Mouse (Mus musculus) MEL (cell line): ENCODE results near the gene Tmem132b. TPM values are rescaled to one million over a fixed set of nuclear protein-coding genes. Genes with fewer than 3 reads are reported as not detected.

Experiments
- DNase-seq: peaks from one replicate; pipeline ENCODE4 v3.0.0; 2011; ENCODE audit warnings: low read depth, low spot score
- H3K27ac ChIP-seq: 2 replicates; pipeline ENCODE4 v1.5.1; 2012; ENCODE audit warnings: low read depth, mild to moderate bottlenecking, control low read depth, low read length, moderate library complexity; ENCODE audit not compliant: control insufficient read depth
- H3K27me3 ChIP-seq, 2 experiments: fragments of 150-350 bp in 1 of 2; sonication (generic) in 1 of 2; 2 replicates each; pipeline ENCODE4 v1.6.1; 2012; ENCODE audit warnings: low read length in 2 of 2, mild to moderate bottlenecking in 2 of 2, improper control_type of control experiment in 1 of 2, moderate library complexity in 1 of 2; ENCODE audit not compliant: insufficient read depth in 2 of 2, control insufficient read depth in 1 of 2
- H3K36me3 ChIP-seq, 2 experiments: 2 replicates each; pipeline ENCODE4 v1.6.1; 2012 to 2014; ENCODE audit warnings: low read length in 2 of 2, improper control_type of control experiment in 1 of 2, inconsistent platforms in 1 of 2, mild to moderate bottlenecking in 1 of 2; ENCODE audit not compliant: insufficient read depth in 2 of 2, control insufficient read depth in 1 of 2
- H3K4me1 ChIP-seq, 2 experiments: fragments of 150-350 bp in 1 of 2; sonication (generic) in 1 of 2; 2 replicates each; pipeline ENCODE4 v1.6.1; 2012; ENCODE audit warnings: low read length in 2 of 2, improper control_type of control experiment in 1 of 2, mild to moderate bottlenecking in 1 of 2; ENCODE audit not compliant: insufficient read depth in 2 of 2, control insufficient read depth in 1 of 2
- H3K4me3 ChIP-seq, 2 experiments: fragments of 150-350 bp in 1 of 2; sonication (generic) in 1 of 2; 2 replicates each; pipeline ENCODE4 v1.5.1; 2012; ENCODE audit warnings: low read depth in 2 of 2, low read length in 2 of 2, mild to moderate bottlenecking in 2 of 2, moderate library complexity in 2 of 2, control low read depth in 1 of 2, improper control_type of control experiment in 1 of 2; ENCODE audit not compliant: control insufficient read depth in 1 of 2, insufficient read depth in 1 of 2
- H3K79me2 ChIP-seq: 2 replicates; pipeline ENCODE4 v1.6.1; 2012; ENCODE audit warnings: mild to moderate bottlenecking, low read length, moderate library complexity; ENCODE audit not compliant: control insufficient read depth, poor library complexity, insufficient read depth
- H3K9ac ChIP-seq: 2 replicates; pipeline ENCODE4 v1.6.1; 2012; ENCODE audit warnings: low read depth, mild to moderate bottlenecking, control low read depth, low read length, moderate library complexity; ENCODE audit not compliant: control insufficient read depth, poor library complexity, severe bottlenecking
- H3K9me3 ChIP-seq: fragments of 150-350 bp; sonication (generic); replicated peaks from 2 replicates; pipeline ENCODE4 v1.6.1; 2012; ENCODE audit warnings: mild to moderate bottlenecking, low read length, improper control_type of control experiment, moderate library complexity; ENCODE audit not compliant: insufficient read depth
- BHLHE40 ChIP-seq: IDR thresholded peaks from 2 replicates; pipeline ENCODE4 v1.6.1; 2012; ENCODE audit warnings: low read depth, mild to moderate bottlenecking, inconsistent platforms, low read length, improper control_type of control experiment, borderline replicate concordance
- CHD1 ChIP-seq: IDR thresholded peaks from 2 replicates; pipeline ENCODE4 v1.6.1; 2012; ENCODE audit warnings: low read depth, mild to moderate bottlenecking, inconsistent platforms, low read length, improper control_type of control experiment
- CHD2 ChIP-seq: IDR thresholded peaks from 2 replicates; pipeline ENCODE4 v1.6.1; 2011; ENCODE audit warnings: low read length, improper control_type of control experiment
- ELF1 ChIP-seq: IDR thresholded peaks from 2 replicates; pipeline ENCODE4 v1.6.1; 2014; ENCODE audit warnings: low read depth, mild to moderate bottlenecking, inconsistent platforms, low read length, improper control_type of control experiment, moderate library complexity
- EP300 ChIP-seq, 2 experiments: IDR thresholded peaks; 2 replicates each; pipeline ENCODE4 v1.6.1; 2011; ENCODE audit warnings: improper control_type of control experiment in 2 of 2, low read length in 2 of 2, low read depth in 1 of 2, mild to moderate bottlenecking in 1 of 2
- GATA1 ChIP-seq: IDR thresholded peaks from 2 replicates; pipeline ENCODE4 v1.6.1; 2011; ENCODE audit warnings: low read depth, low read length, improper control_type of control experiment
- HCFC1 ChIP-seq: IDR thresholded peaks from 2 replicates; pipeline ENCODE4 v1.6.1; 2012; ENCODE audit warnings: low read depth, mild to moderate bottlenecking, inconsistent platforms, low read length, improper control_type of control experiment, moderate library complexity
- KAT2A ChIP-seq: conservative IDR thresholded peaks from 2 replicates; pipeline ENCODE4 v1.6.1; 2012; ENCODE audit warnings: low read depth, low read length, improper control_type of control experiment, inconsistent platforms
- MAFK ChIP-seq: IDR thresholded peaks from 2 replicates; pipeline ENCODE4 v1.6.1; 2011; ENCODE audit warnings: low read depth, mild to moderate bottlenecking, low read length, improper control_type of control experiment, borderline replicate concordance
- MAX ChIP-seq: IDR thresholded peaks from 2 replicates; pipeline ENCODE4 v1.6.1; 2011; ENCODE audit warnings: low read length, improper control_type of control experiment
- MAZ ChIP-seq: IDR thresholded peaks from 2 replicates; pipeline ENCODE4 v1.6.1; 2012; ENCODE audit warnings: low read depth, mild to moderate bottlenecking, inconsistent platforms, low read length, improper control_type of control experiment
- MEF2A ChIP-seq: IDR thresholded peaks from 2 replicates; pipeline ENCODE4 v1.6.1; 2014; ENCODE audit warnings: low read depth, mild to moderate bottlenecking, inconsistent platforms, low read length, improper control_type of control experiment; ENCODE audit not compliant: poor library complexity, insufficient replicate concordance, severe bottlenecking; ENCODE audit errors: extremely low read depth
- MXI1 ChIP-seq: IDR thresholded peaks from 2 replicates; pipeline ENCODE4 v1.6.1; 2011; ENCODE audit warnings: mild to moderate bottlenecking, low read depth, low read length, improper control_type of control experiment
- MYC ChIP-seq: IDR thresholded peaks from 2 replicates; pipeline ENCODE4 v1.6.1; 2011; ENCODE audit warnings: low read depth, mild to moderate bottlenecking, low read length, improper control_type of control experiment, moderate library complexity
- NELFE ChIP-seq: IDR thresholded peaks from 2 replicates; pipeline ENCODE4 v1.6.1; 2011; ENCODE audit warnings: low read depth, low read length, improper control_type of control experiment
- POLR2A ChIP-seq, 2 experiments: IDR thresholded peaks; 2 replicates each; pipeline ENCODE4 v1.6.1; 2011 to 2012; ENCODE audit warnings: low read length in 2 of 2, mild to moderate bottlenecking in 2 of 2, control low read depth in 1 of 2, improper control_type of control experiment in 1 of 2, low read depth in 1 of 2, moderate library complexity in 1 of 2; ENCODE audit not compliant: control insufficient read depth in 1 of 2, insufficient read depth in 1 of 2, poor library complexity in 1 of 2
- RAD21 ChIP-seq: IDR thresholded peaks from 2 replicates; pipeline ENCODE4 v1.6.1; 2011; ENCODE audit warnings: mild to moderate bottlenecking, low read depth, low read length, improper control_type of control experiment
- RCOR1 ChIP-seq: IDR thresholded peaks from 2 replicates; pipeline ENCODE4 v1.6.1; 2012; ENCODE audit warnings: low read depth, mild to moderate bottlenecking, inconsistent platforms, low read length, improper control_type of control experiment
- SIN3A ChIP-seq: IDR thresholded peaks from 2 replicates; pipeline ENCODE4 v1.6.1; 2012; ENCODE audit warnings: low read length, improper control_type of control experiment, inconsistent platforms
- SMC3 ChIP-seq: IDR thresholded peaks from 2 replicates; pipeline ENCODE4 v1.6.1; 2011; ENCODE audit warnings: low read depth, low read length, improper control_type of control experiment
- TAL1 ChIP-seq: IDR thresholded peaks from 2 replicates; pipeline ENCODE4 v1.6.1; 2012; ENCODE audit warnings: mild to moderate bottlenecking, inconsistent platforms, low read length, moderate library complexity, mixed read lengths
- TBP ChIP-seq: IDR thresholded peaks from 2 replicates; pipeline ENCODE4 v1.8.0; 2011; ENCODE audit warnings: low read depth, low read length, improper control_type of control experiment
- TCF12 ChIP-seq: IDR thresholded peaks from 2 replicates; pipeline ENCODE4 v1.6.1; 2014; ENCODE audit warnings: low read depth, mild to moderate bottlenecking, inconsistent platforms, low read length, improper control_type of control experiment, moderate library complexity
- USF1 ChIP-seq: IDR thresholded peaks from 2 replicates; pipeline ENCODE4 v1.6.1; 2014; ENCODE audit warnings: low read depth, mild to moderate bottlenecking, inconsistent platforms, low read length, improper control_type of control experiment, moderate library complexity
- USF2 ChIP-seq, 2 experiments: IDR thresholded peaks; 2 replicates each; pipeline ENCODE4 v1.6.1; 2011 to 2012; ENCODE audit warnings: improper control_type of control experiment in 2 of 2, low read length in 2 of 2, borderline replicate concordance in 1 of 2, inconsistent platforms in 1 of 2, low read depth in 1 of 2, mild to moderate bottlenecking in 1 of 2; ENCODE audit not compliant: insufficient read depth in 1 of 2
- polyA plus RNA-seq, 2 experiments: library from polyadenylated mRNA; stranded (reverse) in 1 of 2; unstranded in 1 of 2; fragments of >175 nt in 1 of 2; fragments of >200 nt in 1 of 2; gene quantifications; 2 replicates each; pipeline versions ENCODE4 v1.2.1 to v1.2.4; 2012; ENCODE audit warnings: low replicate concordance in 2 of 2, low read depth in 1 of 2; ENCODE audit not compliant: insufficient read length in 2 of 2, insufficient read depth in 1 of 2, missing spikeins in 1 of 2
- total RNA-seq: library from RNA; depleted of rRNA; stranded (reverse); fragments of 300-350 nt; gene quantifications from 2 replicates; pipeline ENCODE4 v1.2.3, GENCODE M21; 2012

The Tmem132b gene
- total and polyA plus RNA-seq, 3 experiments, result not detected

GRCm38 (mm10) chr5:125568457-125568856 is 36.9 kb downstream of the Tmem132b start:
- no peak for DNase-seq
- Histone ChIP-seq H3K9ac (no peak overlapping the region), H3K27ac (no peak overlapping the region), H3K9me3 (no peaks in the 10 kb centered on the region), H3K79me2 (no peaks in the 10 kb centered on the region), H3K4me3 (no peak overlapping the region), H3K4me1 (no peaks in the 10 kb centered on the region), H3K36me3 (no peaks in the 10 kb centered on the region), H3K27me3 (no peaks in the 10 kb centered on the region)
- TF ChIP-seq EP300 (IDR thresholded peaks at IDR 0.05; ENCODE audit: low read depth in 1 of 2, low read length in 2 of 2), result no peak
- TF ChIP-seq USF2 (IDR thresholded peaks at IDR 0.05; ENCODE audit: borderline replicate concordance in 1 of 2, insufficient read depth in 1 of 2, low read depth in 1 of 2, low read length in 2 of 2), result no peak
- no peak for TF ChIP-seq CHD1
- TF ChIP-seq GATA1, result no peak
- no peak for TF ChIP-seq CHD2
- no peak for TF ChIP-seq RCOR1
- TF ChIP-seq SIN3A, result no peak
- TF ChIP-seq RAD21, result no peak
- TF ChIP-seq KAT2A, result no peak
- TF ChIP-seq SMC3, result no peak
- TF ChIP-seq BHLHE40, result no peak
- TF ChIP-seq POLR2A (IDR thresholded peaks at IDR 0.05; ENCODE audit: control insufficient read depth in 1 of 2, insufficient read depth in 1 of 2, low read depth in 1 of 2, low read length in 2 of 2, poor library complexity in 1 of 2), result no peak
- no peak for TF ChIP-seq TBP
- no peak for TF ChIP-seq MXI1
- no peak for TF ChIP-seq USF1
- no peak for TF ChIP-seq NELFE
- no peak for TF ChIP-seq MYC
- no peak for TF ChIP-seq TCF12
- no peak for TF ChIP-seq MAFK
- no peak for TF ChIP-seq MEF2A

GRCm38 (mm10) chr5:125572011-125572410 is 40.4 kb downstream of the Tmem132b start:
- Histone ChIP-seq H3K27ac (no peak overlapping the region), H3K9me3 (no peaks in the 10 kb centered on the region)

More at GRCm38 (mm10) chr5:125572011-125572410, 40.4 kb downstream of the Tmem132b start:
- TF ChIP-seq RAD21, result no peak
- TF ChIP-seq HCFC1, result no peak
- TF ChIP-seq GATA1, result no peak
- no peak for TF ChIP-seq MAX
- no peak for TF ChIP-seq MAZ
- TF ChIP-seq EP300 (IDR thresholded peaks at IDR 0.05; ENCODE audit: low read depth in 1 of 2, low read length in 2 of 2), result no peak
- TF ChIP-seq ELF1, result no peak
- TF ChIP-seq NELFE, result no peak
- no peak for TF ChIP-seq USF2 (IDR thresholded peaks at IDR 0.05; ENCODE audit: borderline replicate concordance in 1 of 2, insufficient read depth in 1 of 2, low read depth in 1 of 2, low read length in 2 of 2)
- no peak for TF ChIP-seq POLR2A (IDR thresholded peaks at IDR 0.05; ENCODE audit: control insufficient read depth in 1 of 2, insufficient read depth in 1 of 2, low read depth in 1 of 2, low read length in 2 of 2, poor library complexity in 1 of 2)
- no peak for TF ChIP-seq TAL1
- no peak for TF ChIP-seq BHLHE40
- TF ChIP-seq USF1, result no peak
- no peak for TF ChIP-seq MXI1
- H3K4me3 ChIP-seq, result no peak overlapping the region
- H3K9ac ChIP-seq, result no peak overlapping the region
- H3K4me1 ChIP-seq, result no peaks in the 10 kb centered on the region
- no peaks in the 10 kb centered on the region for H3K27me3 ChIP-seq
- no peaks in the 10 kb centered on the region for H3K36me3 ChIP-seq
- no peaks in the 10 kb centered on the region for H3K79me2 ChIP-seq
- DNase-seq, result no peak
